In the genomic region with DNA sequence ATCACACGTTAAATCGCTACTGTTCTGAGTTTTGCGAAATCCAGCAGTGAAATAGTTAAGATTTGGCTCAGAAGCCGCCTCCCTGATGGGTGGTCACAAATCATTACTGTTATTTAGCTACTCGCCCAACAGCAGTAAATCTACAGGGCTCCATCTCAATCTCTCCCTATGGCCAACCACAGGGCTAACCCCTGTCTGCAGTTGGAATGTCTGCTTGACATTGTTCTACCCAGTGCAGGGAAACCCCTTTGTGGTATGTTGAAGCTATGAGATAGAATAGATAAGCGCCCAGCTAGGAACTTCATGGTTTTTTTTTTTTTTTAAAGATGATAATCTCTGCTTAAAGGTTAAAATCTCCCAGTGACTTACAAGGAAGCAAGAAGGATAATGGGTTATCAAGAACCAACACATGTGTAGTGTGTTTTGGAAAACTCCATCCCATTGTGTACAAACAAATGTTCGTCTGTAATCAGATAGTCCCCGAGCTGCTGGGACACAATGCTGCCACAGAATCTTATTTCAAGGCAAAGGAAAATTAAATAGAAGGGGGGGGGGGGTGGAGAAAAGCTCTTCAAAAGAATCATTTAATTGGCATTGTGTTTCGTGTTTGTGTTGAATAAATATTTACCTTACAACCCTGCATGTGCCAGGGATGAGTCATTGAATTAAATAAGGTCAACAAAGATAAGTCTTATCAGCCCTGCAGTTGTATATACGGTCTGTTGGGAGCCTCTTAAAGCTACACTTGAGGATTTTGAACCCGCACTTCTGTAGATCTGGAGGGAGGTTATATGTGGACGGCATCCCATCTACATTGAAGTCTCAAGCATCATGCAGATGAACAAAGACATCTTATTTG, we compare ENCODE assay signal across 17 mouse cellular contexts. TPM values are rescaled to one million over a fixed set of nuclear protein-coding genes. Genes with fewer than 3 reads are reported as not detected.
DNase-seq lines count a peak whose midpoint lies in the region; ATAC-seq and TF ChIP-seq lines count a peak whose summit lies in the region.
"Had no signal": no experiment of that assay in that cellular context is flagged by ENCODE, and none has a peak within 500 bp of the region (broad histone marks: within the 10 kb centered on the region; RNA-seq: fewer than 3 reads in every experiment).

No protein-coding gene starts in this region.

- TF ChIP-seq CTCF in layer of hippocampus, adult 2 months (conservative IDR thresholded peaks at IDR 0.05) = no peak

- H3K4me2 ChIP-seq in kidney, embryonic 15.5 days = no peak overlapping the region
- 0 out of 2 replicates have a peak overlapping the region, but pooled peaks have one; percentile 21 for H3K4me2 ChIP-seq in liver, embryonic 16.5 days (ENCODE audit: low read depth, low read length)
- H3K4me2 ChIP-seq in stomach, embryonic 14.5 days (replicated peaks; ENCODE audit: low read depth, low read length) = no peak overlapping the region
- no peak overlapping the region for H3K4me2 ChIP-seq in forebrain, embryonic 16.5 days (ENCODE audit: low read length)
- H3K4me2 ChIP-seq: embryonic facial prominence, embryonic 15.5 days; heart, embryonic 12.5 days; intestine, embryonic 15.5 days; limb, embryonic 15.5 days; midbrain, embryonic 15.5 days; neural tube, embryonic 12.5 days had no signal

- H3K27ac ChIP-seq in kidney, embryonic 15.5 days = 0 out of 2 replicates have a peak overlapping the region, but pooled peaks have one; percentile 9
- no peak overlapping the region for H3K27ac ChIP-seq in liver, embryonic 16.5 days (ENCODE audit: low read length)
- no peak overlapping the region for H3K27ac ChIP-seq in stomach, embryonic 14.5 days (ENCODE audit: low read length)
- no peak overlapping the region for H3K27ac ChIP-seq in layer of hippocampus, adult 2 months
- no peak overlapping the region for H3K27ac ChIP-seq in forebrain, embryonic 16.5 days (ENCODE audit: low read length)
- H3K27ac ChIP-seq: embryonic facial prominence, embryonic 15.5 days; intestine, embryonic 15.5 days; limb, embryonic 15.5 days; midbrain, embryonic 15.5 days; neural tube, embryonic 12.5 days had no signal

- DNase-seq in kidney, postnatal 4 days = no peak
- DNase-seq in layer of hippocampus, adult 2 months (ENCODE audit: low spot score in 2 of 2) = no peak
- DNase-seq: adrenal gland, adult 8-10 months; gastrocnemius, postnatal 14 days; thymus, postnatal 4 days had no signal

- H3K9me3 ChIP-seq in kidney, embryonic 15.5 days (replicated peaks) = no peaks in the 10 kb centered on the region
- H3K9me3 ChIP-seq in liver, embryonic 16.5 days (replicated peaks; ENCODE audit: control insufficient read depth, low read length) = no peaks in the 10 kb centered on the region
- H3K9me3 ChIP-seq in stomach, embryonic 14.5 days (ENCODE audit: control insufficient read depth, low read depth, low read length) = no peaks in the 10 kb centered on the region
- H3K9me3 ChIP-seq in forebrain, embryonic 16.5 days (ENCODE audit: control insufficient read depth, low read length) = no peaks in the 10 kb centered on the region
- H3K9me3 ChIP-seq: embryonic facial prominence, embryonic 15.5 days; heart, embryonic 12.5 days; intestine, embryonic 15.5 days; limb, embryonic 15.5 days; midbrain, embryonic 15.5 days; neural tube, embryonic 12.5 days had no signal

- no peak overlapping the region for H3K9ac ChIP-seq in kidney, embryonic 15.5 days
- H3K9ac ChIP-seq in liver, embryonic 16.5 days (ENCODE audit: low read depth, low read length) = no peak overlapping the region
- no peak overlapping the region for H3K9ac ChIP-seq in stomach, embryonic 14.5 days (replicated peaks; ENCODE audit: low read depth, low read length)
- no peak overlapping the region for H3K9ac ChIP-seq in forebrain, embryonic 16.5 days (replicated peaks; ENCODE audit: low read depth, low read length)
- H3K9ac ChIP-seq: embryonic facial prominence, embryonic 15.5 days; heart, embryonic 12.5 days; intestine, embryonic 15.5 days; limb, embryonic 15.5 days; midbrain, embryonic 15.5 days; neural tube, embryonic 12.5 days had no signal

- 49% methylated on average over 12 of the region's 12 CpGs for WGBS in kidney, embryonic 15.5 days
- WGBS in liver, embryonic 16.5 days (ENCODE audit: insufficient replicate concordance) = 27% methylated on average over 12 of the region's 12 CpGs
- WGBS in stomach, embryonic 14.5 days = 49% methylated on average over 12 of the region's 12 CpGs
- 83% methylated on average over 12 of the region's 12 CpGs for WGBS in forebrain, embryonic 16.5 days

- H3K36me3 ChIP-seq in kidney, embryonic 15.5 days = no peaks in the 10 kb centered on the region
- no peaks in the 10 kb centered on the region for H3K36me3 ChIP-seq in liver, embryonic 16.5 days (ENCODE audit: control insufficient read depth, insufficient read depth)
- no peaks in the 10 kb centered on the region for H3K36me3 ChIP-seq in stomach, embryonic 14.5 days (ENCODE audit: control insufficient read depth, insufficient read depth, low read length)
- no peaks in the 10 kb centered on the region for H3K36me3 ChIP-seq in forebrain, embryonic 16.5 days (ENCODE audit: control insufficient read depth, insufficient read depth)
- H3K36me3 ChIP-seq: embryonic facial prominence, embryonic 15.5 days; heart, embryonic 12.5 days; intestine, embryonic 15.5 days; limb, embryonic 15.5 days; midbrain, embryonic 15.5 days; neural tube, embryonic 12.5 days had no signal

- H3K27me3 ChIP-seq in kidney, embryonic 15.5 days = no peaks in the 10 kb centered on the region
- no peaks in the 10 kb centered on the region for H3K27me3 ChIP-seq in liver, embryonic 16.5 days (ENCODE audit: control insufficient read depth, insufficient read depth, low read depth, low read length)
- no peaks in the 10 kb centered on the region for H3K27me3 ChIP-seq in stomach, embryonic 14.5 days (ENCODE audit: control insufficient read depth, insufficient read depth, low read length)
- no peaks in the 10 kb centered on the region for H3K27me3 ChIP-seq in forebrain, embryonic 16.5 days (replicated peaks; ENCODE audit: control insufficient read depth, insufficient read depth, low read length)
- H3K27me3 ChIP-seq: embryonic facial prominence, embryonic 15.5 days; heart, embryonic 12.5 days; intestine, embryonic 15.5 days; limb, embryonic 15.5 days; midbrain, embryonic 15.5 days; neural tube, embryonic 12.5 days had no signal

- peaks cover 44% of the 10 kb centered on the region for H3K4me1 ChIP-seq in kidney, embryonic 15.5 days
- peaks cover 16% of the 10 kb centered on the region for H3K4me1 ChIP-seq in liver, embryonic 16.5 days (ENCODE audit: control insufficient read depth, low read depth, low read length)
- no peaks in the 10 kb centered on the region for H3K4me1 ChIP-seq in stomach, embryonic 14.5 days (ENCODE audit: control insufficient read depth, insufficient read depth, low read length)
- no peaks in the 10 kb centered on the region for H3K4me1 ChIP-seq in forebrain, embryonic 16.5 days (replicated peaks; ENCODE audit: control insufficient read depth, insufficient read depth, low read length)
- H3K4me1 ChIP-seq: embryonic facial prominence, embryonic 15.5 days; intestine, embryonic 15.5 days; limb, embryonic 15.5 days; midbrain, embryonic 15.5 days; neural tube, embryonic 12.5 days had no signal

- ATAC-seq in kidney, embryonic 15.5 days (replicated peaks; ENCODE audit: low FRiP score) = no peak; the same call in 1 of the 2 replicates
- ATAC-seq in common myeloid progenitor, adult 5-6 weeks (replicated peaks; ENCODE audit: low read depth, poor library complexity, severe bottlenecking) = peak; percentile 76
- ATAC-seq in liver, embryonic 16.5 days (ENCODE audit: low read depth) = peak; percentile 86
- ATAC-seq in stomach, embryonic 14.5 days (ENCODE audit: insufficient number of reproducible peaks, insufficient read depth, low FRiP score, low read depth) = peak; percentile 56; the same call in 1 of the 2 replicates
- no peak for ATAC-seq in forebrain, embryonic 16.5 days
- ATAC-seq: forebrain, embryonic 14.5 days; intestine, embryonic 15.5 days; midbrain, embryonic 15.5 days had no signal

- H3K4me3 ChIP-seq in kidney, embryonic 15.5 days (replicated peaks) = no peak overlapping the region
- H3K4me3 ChIP-seq in liver, embryonic 16.5 days (ENCODE audit: low read depth, low read length) = no peak overlapping the region; the same call in 1 of the 2 replicates
- H3K4me3 ChIP-seq in stomach, embryonic 14.5 days (ENCODE audit: low read depth, low read length) = no peak overlapping the region
- H3K4me3 ChIP-seq in layer of hippocampus, adult 2 months = no peak overlapping the region
- H3K4me3 ChIP-seq in forebrain, embryonic 16.5 days (replicated peaks; ENCODE audit: low read length) = no peak overlapping the region
- H3K4me3 ChIP-seq: embryonic facial prominence, embryonic 15.5 days; heart, embryonic 12.5 days; intestine, embryonic 15.5 days; limb, embryonic 15.5 days; midbrain, embryonic 15.5 days; neural tube, embryonic 12.5 days had no signal

RNA-seq across cellular contexts. Expression of a gene that starts 35.4 kb away (rescaled TPM):
- polyA plus RNA-seq in kidney, embryonic 15.5 days (2015; fragmentation: Nextera tagmentation; extraction: Ambion mirVana) = 21.6 and 21.8 TPM in 2 replicates
- total RNA-seq in common myeloid progenitor, adult 5-6 weeks (2017) = not detected in 2 replicates
- polyA plus RNA-seq in liver, embryonic 16.5 days (2015; fragmentation: Nextera tagmentation; extraction: Ambion mirVana) = 3.7 and 3.8 TPM in 2 replicates
- 11.4 and 11.6 TPM in 2 replicates for polyA plus RNA-seq in stomach, embryonic 14.5 days (2014; fragmentation: Nextera tagmentation; extraction: Ambion mirVana)
- total RNA-seq in layer of hippocampus, adult 2 months (2021) = 10 to 100 TPM; 29.7 to 30.9 TPM
- polyA plus RNA-seq in forebrain, embryonic 16.5 days (2015; fragmentation: Nextera tagmentation; extraction: Ambion mirVana) = 8.4 and 10.1 TPM in 2 replicates

Comparison
In these comparisons a context has a peak if more than half of its experiments do, and no peak if none do; other contexts are left out.
1. ATAC-seq: peak in common myeloid progenitor, adult 5-6 weeks (single experiment), liver, embryonic 16.5 days (single experiment) and stomach, embryonic 14.5 days (single experiment); none in kidney, embryonic 15.5 days (single experiment) and forebrain, embryonic 16.5 days (single experiment).